In genomic region chr4:46451240-46451757, GRCm38 (mm10) we compare ENCODE assay signal across 8 mouse cellular contexts. TPM values are rescaled to one million over a fixed set of nuclear protein-coding genes. Genes with fewer than 3 reads are reported as not detected.
A peak's percentile ranks its signal among the peaks of the same experiment; 100 is the strongest.
DNase-seq lines count a peak whose midpoint lies in the region; ATAC-seq lines count a peak whose summit lies in the region.

No protein-coding gene starts in this region.

- H3K36me3 ChIP-seq in forebrain, embryonic 11.5 days (ENCODE audit: control insufficient read depth, insufficient read depth, low read length): no peaks in the 10 kb centered on the region; the same call in 1 of the 2 replicates
- H3K36me3 ChIP-seq in heart, embryonic 16.5 days (ENCODE audit: control insufficient read depth, insufficient read depth): no peaks in the 10 kb centered on the region
- peaks cover under 1% of the 10 kb centered on the region; the same call in 1 of the 2 replicates for H3K36me3 ChIP-seq in liver, embryonic 16.5 days (ENCODE audit: control insufficient read depth, insufficient read depth)
- no peaks in the 10 kb centered on the region for H3K36me3 ChIP-seq in neural tube, embryonic 15.5 days

- peak overlapping the region; percentile 84; the same call in 1 of the 2 replicates for H3K4me2 ChIP-seq in forebrain, embryonic 11.5 days (ENCODE audit: low read depth, low read length, severe bottlenecking)
- peak overlapping the region; percentile 84 for H3K4me2 ChIP-seq in heart, embryonic 16.5 days (ENCODE audit: low read depth, low read length)
- peak overlapping the region; percentile 93 for H3K4me2 ChIP-seq in liver, embryonic 16.5 days (ENCODE audit: low read depth, low read length)
- peak overlapping the region; percentile 97 for H3K4me2 ChIP-seq in neural tube, embryonic 15.5 days

- ATAC-seq in forebrain, embryonic 11.5 days (replicated peaks; ENCODE audit: low FRiP score): peak; percentile 33
- ATAC-seq in heart, embryonic 16.5 days (replicated peaks; ENCODE audit: extremely low read depth, insufficient read depth, low FRiP score): peak; percentile 37
- peak; percentile 20 for ATAC-seq in liver, embryonic 16.5 days (ENCODE audit: low read depth)
- peak; percentile 72 for ATAC-seq in neural tube, embryonic 15.5 days (ENCODE audit: low FRiP score)

- peak overlapping the region; percentile 98 for H3K27ac ChIP-seq in forebrain, embryonic 11.5 days (ENCODE audit: low read depth, low read length)
- peak overlapping the region; percentile 99 for H3K27ac ChIP-seq in heart, embryonic 16.5 days (ENCODE audit: low read length)
- peak overlapping the region; percentile 98 for H3K27ac ChIP-seq in liver, embryonic 16.5 days (ENCODE audit: low read length)
- peak overlapping the region; percentile 99 for H3K27ac ChIP-seq in neural tube, embryonic 15.5 days (replicated peaks)

- H3K9ac ChIP-seq in forebrain, embryonic 11.5 days (ENCODE audit: low read length): peak overlapping the region; percentile 100
- H3K9ac ChIP-seq in heart, embryonic 16.5 days (ENCODE audit: low read length): peak overlapping the region; percentile 98
- peak overlapping the region; percentile 98 for H3K9ac ChIP-seq in liver, embryonic 16.5 days (ENCODE audit: low read depth, low read length)
- peak overlapping the region; percentile 93 for H3K9ac ChIP-seq in neural tube, embryonic 15.5 days (replicated peaks)

- H3K27me3 ChIP-seq in forebrain, embryonic 11.5 days (ENCODE audit: control insufficient read depth, insufficient read depth, low read length): no peaks in the 10 kb centered on the region
- H3K27me3 ChIP-seq in heart, embryonic 16.5 days (ENCODE audit: control insufficient read depth, insufficient read depth, low read length): no peaks in the 10 kb centered on the region
- H3K27me3 ChIP-seq in liver, embryonic 16.5 days (ENCODE audit: control insufficient read depth, insufficient read depth, low read depth, low read length): no peaks in the 10 kb centered on the region
- no peaks in the 10 kb centered on the region for H3K27me3 ChIP-seq in neural tube, embryonic 15.5 days (replicated peaks)

- DNase-seq in B cell, adult 2 months: peak; percentile 74 to 80
- peak; percentile 57 to 59 for DNase-seq in adrenal gland, postnatal 4 days (ENCODE audit: low spot score in 2 of 2)
- DNase-seq in forebrain, embryonic 11.5 days (ENCODE audit: low spot score): no peak
- DNase-seq in kidney, postnatal 25 days: peak; percentile 72 to 85
- DNase-seq in testis, postnatal 10 days (ENCODE audit: low spot score): peak; percentile 81

- WGBS in forebrain, embryonic 11.5 days: 1% methylated on average over 54 of the region's 70 CpGs
- WGBS in heart, embryonic 16.5 days: under 1% methylated on average over 58 of the region's 70 CpGs
- WGBS in liver, embryonic 16.5 days (ENCODE audit: insufficient replicate concordance): under 1% methylated on average over 47 of the region's 70 CpGs
- under 1% methylated on average over 60 of the region's 70 CpGs for WGBS in neural tube, embryonic 15.5 days

- peak overlapping the region; percentile 96 for H3K4me3 ChIP-seq in forebrain, embryonic 11.5 days (ENCODE audit: low read depth, low read length)
- H3K4me3 ChIP-seq in heart, embryonic 16.5 days (ENCODE audit: low read length): peak overlapping the region; percentile 87
- peak overlapping the region; percentile 92 for H3K4me3 ChIP-seq in liver, embryonic 16.5 days (ENCODE audit: low read depth, low read length)
- peak overlapping the region; percentile 92 for H3K4me3 ChIP-seq in neural tube, embryonic 15.5 days (replicated peaks)

- no peaks in the 10 kb centered on the region for H3K9me3 ChIP-seq in forebrain, embryonic 11.5 days (ENCODE audit: control insufficient read depth, low read length)
- no peaks in the 10 kb centered on the region for H3K9me3 ChIP-seq in heart, embryonic 16.5 days (replicated peaks; ENCODE audit: control insufficient read depth, low read length)
- no peaks in the 10 kb centered on the region for H3K9me3 ChIP-seq in liver, embryonic 16.5 days (replicated peaks; ENCODE audit: control insufficient read depth, low read length)
- H3K9me3 ChIP-seq in neural tube, embryonic 15.5 days (replicated peaks): no peaks in the 10 kb centered on the region

- H3K4me1 ChIP-seq in forebrain, embryonic 11.5 days (replicated peaks; ENCODE audit: control insufficient read depth, insufficient read depth, low read length): peaks cover 14% of the 10 kb centered on the region
- H3K4me1 ChIP-seq in heart, embryonic 16.5 days (ENCODE audit: control insufficient read depth, insufficient read depth, low read length): peaks cover 32% of the 10 kb centered on the region
- H3K4me1 ChIP-seq in liver, embryonic 16.5 days (ENCODE audit: control insufficient read depth, low read depth, low read length): peaks cover 65% of the 10 kb centered on the region
- H3K4me1 ChIP-seq in neural tube, embryonic 15.5 days: peaks cover 40% of the 10 kb centered on the region

RNA-seq across cellular contexts. Expression of gene Anp32b, which starts 0.6 kb away (rescaled TPM):
- 100 to 1,000 TPM; 185 to 204 TPM for total RNA-seq in adrenal gland, postnatal 4 days (2021)
- polyA plus RNA-seq in forebrain, embryonic 11.5 days (2014; fragmentation: Nextera tagmentation; extraction: Ambion mirVana): 320 and 324 TPM in 2 replicates
- 149 and 156 TPM in 2 replicates for polyA plus RNA-seq in heart, embryonic 16.5 days (2015; fragmentation: Nextera tagmentation; extraction: Ambion mirVana)
- 318 and 338 TPM in 2 replicates for polyA plus RNA-seq in liver, embryonic 16.5 days (2015; fragmentation: Nextera tagmentation; extraction: Ambion mirVana)
- polyA plus RNA-seq in neural tube, embryonic 15.5 days (2015; fragmentation: Nextera tagmentation; extraction: Ambion mirVana): 70.3 and 129 TPM in 2 replicates

RNA-seq across cellular contexts. Expression of gene Nans, which starts 37.7 kb away (rescaled TPM):
- total RNA-seq in adrenal gland, postnatal 4 days (2021): 10 to 100 TPM; 51.0 to 51.3 TPM
- 63.8 and 70.8 TPM in 2 replicates for polyA plus RNA-seq in forebrain, embryonic 11.5 days (2014; fragmentation: Nextera tagmentation; extraction: Ambion mirVana)
- 52.1 and 62.3 TPM in 2 replicates for polyA plus RNA-seq in heart, embryonic 16.5 days (2015; fragmentation: Nextera tagmentation; extraction: Ambion mirVana)
- 40.5 and 48.3 TPM in 2 replicates for polyA plus RNA-seq in liver, embryonic 16.5 days (2015; fragmentation: Nextera tagmentation; extraction: Ambion mirVana)
- 76.5 and 85.4 TPM in 2 replicates for polyA plus RNA-seq in neural tube, embryonic 15.5 days (2015; fragmentation: Nextera tagmentation; extraction: Ambion mirVana)

RNA-seq across cellular contexts. Expression of gene Hemgn, which starts 38.0 kb away (rescaled TPM):
- 10 to 100 TPM in 1 of 2 experiments, 1 to 10 TPM in 1; 7.3 to 17.9 TPM for total RNA-seq in adrenal gland, postnatal 4 days (2021)
- 19.7 and 21.0 TPM in 2 replicates for polyA plus RNA-seq in forebrain, embryonic 11.5 days (2014; fragmentation: Nextera tagmentation; extraction: Ambion mirVana)
- 1.1 and 1.8 TPM in 2 replicates for polyA plus RNA-seq in heart, embryonic 16.5 days (2015; fragmentation: Nextera tagmentation; extraction: Ambion mirVana)
- 375 and 394 TPM in 2 replicates for polyA plus RNA-seq in liver, embryonic 16.5 days (2015; fragmentation: Nextera tagmentation; extraction: Ambion mirVana)
- polyA plus RNA-seq in neural tube, embryonic 15.5 days (2015; fragmentation: Nextera tagmentation; extraction: Ambion mirVana): 0.24 and 1.2 TPM in 2 replicates

Comparison
In these comparisons a context has a peak if more than half of its experiments do, and no peak if none do; other contexts are left out.
1. ATAC-seq: peak in every context shown above with its lines; median percentile 72 in neural tube, embryonic 15.5 days; 37 in heart, embryonic 16.5 days; 33 in forebrain, embryonic 11.5 days; 20 in liver, embryonic 16.5 days.
2. RNA of gene Hemgn, which starts 38.0 kb away (polyA plus RNA-seq): 375 to 394 TPM in liver, embryonic 16.5 days; 19.7 to 21.0 TPM in forebrain, embryonic 11.5 days, 1.1 to 1.8 TPM in heart, embryonic 16.5 days and 0.24 to 1.2 TPM in neural tube, embryonic 15.5 days; every median in the first group is over 10 times any median in the second.
3. Peak in every context shown above with its lines, with median percentiles within 50 percentile points of each other: H3K27ac ChIP-seq, H3K4me2 ChIP-seq, H3K4me3 ChIP-seq and H3K9ac ChIP-seq.